Mouse (Mus musculus) MEL (cell line): Measurements from ENCODE around the gene Olfr65. TPM values are rescaled to one million over a fixed set of nuclear protein-coding genes. Genes with fewer than 3 reads are reported as not detected.

ENCODE experiments used
- DNase-seq: peaks from one replicate; pipeline ENCODE4 v3.0.0; 2011; ENCODE audit warnings: low read depth, low spot score
- H3K27ac ChIP-seq: 2 replicates; pipeline ENCODE4 v1.5.1; 2012; ENCODE audit warnings: low read depth, mild to moderate bottlenecking, control low read depth, low read length, moderate library complexity; ENCODE audit not compliant: control insufficient read depth
- H3K27me3 ChIP-seq, 2 experiments: fragments of 150-350 bp in 1 of 2; sonication (generic) in 1 of 2; 2 replicates each; pipeline ENCODE4 v1.6.1; 2012; ENCODE audit warnings: low read length in 2 of 2, mild to moderate bottlenecking in 2 of 2, improper control_type of control experiment in 1 of 2, moderate library complexity in 1 of 2; ENCODE audit not compliant: insufficient read depth in 2 of 2, control insufficient read depth in 1 of 2
- H3K36me3 ChIP-seq, 2 experiments: 2 replicates each; pipeline ENCODE4 v1.6.1; 2012 to 2014; ENCODE audit warnings: low read length in 2 of 2, improper control_type of control experiment in 1 of 2, inconsistent platforms in 1 of 2, mild to moderate bottlenecking in 1 of 2; ENCODE audit not compliant: insufficient read depth in 2 of 2, control insufficient read depth in 1 of 2
- H3K4me1 ChIP-seq, 2 experiments: fragments of 150-350 bp in 1 of 2; sonication (generic) in 1 of 2; 2 replicates each; pipeline ENCODE4 v1.6.1; 2012; ENCODE audit warnings: low read length in 2 of 2, improper control_type of control experiment in 1 of 2, mild to moderate bottlenecking in 1 of 2; ENCODE audit not compliant: insufficient read depth in 2 of 2, control insufficient read depth in 1 of 2
- H3K4me3 ChIP-seq, 2 experiments: fragments of 150-350 bp in 1 of 2; sonication (generic) in 1 of 2; 2 replicates each; pipeline ENCODE4 v1.5.1; 2012; ENCODE audit warnings: low read depth in 2 of 2, low read length in 2 of 2, mild to moderate bottlenecking in 2 of 2, moderate library complexity in 2 of 2, control low read depth in 1 of 2, improper control_type of control experiment in 1 of 2; ENCODE audit not compliant: control insufficient read depth in 1 of 2, insufficient read depth in 1 of 2
- H3K79me2 ChIP-seq: 2 replicates; pipeline ENCODE4 v1.6.1; 2012; ENCODE audit warnings: mild to moderate bottlenecking, low read length, moderate library complexity; ENCODE audit not compliant: control insufficient read depth, poor library complexity, insufficient read depth
- H3K9ac ChIP-seq: 2 replicates; pipeline ENCODE4 v1.6.1; 2012; ENCODE audit warnings: low read depth, mild to moderate bottlenecking, control low read depth, low read length, moderate library complexity; ENCODE audit not compliant: control insufficient read depth, poor library complexity, severe bottlenecking
- H3K9me3 ChIP-seq: fragments of 150-350 bp; sonication (generic); replicated peaks from 2 replicates; pipeline ENCODE4 v1.6.1; 2012; ENCODE audit warnings: mild to moderate bottlenecking, low read length, improper control_type of control experiment, moderate library complexity; ENCODE audit not compliant: insufficient read depth
- E2F4 ChIP-seq: IDR thresholded peaks from 2 replicates; pipeline ENCODE4 v1.6.1; 2011; ENCODE audit warnings: low read depth, low read length, improper control_type of control experiment, borderline replicate concordance
- EP300 ChIP-seq, 2 experiments: IDR thresholded peaks; 2 replicates each; pipeline ENCODE4 v1.6.1; 2011; ENCODE audit warnings: improper control_type of control experiment in 2 of 2, low read length in 2 of 2, low read depth in 1 of 2, mild to moderate bottlenecking in 1 of 2
- ETS1 ChIP-seq: IDR thresholded peaks from 2 replicates; pipeline ENCODE4 v1.6.1; 2012; ENCODE audit warnings: low read depth, mild to moderate bottlenecking, inconsistent platforms, low read length, improper control_type of control experiment, moderate library complexity
- GABPA ChIP-seq: IDR thresholded peaks from 2 replicates; pipeline ENCODE4 v1.6.1; 2012; ENCODE audit warnings: low read depth, mild to moderate bottlenecking, inconsistent platforms, low read length, improper control_type of control experiment, moderate library complexity
- GATA1 ChIP-seq: IDR thresholded peaks from 2 replicates; pipeline ENCODE4 v1.6.1; 2011; ENCODE audit warnings: low read depth, low read length, improper control_type of control experiment
- HCFC1 ChIP-seq: IDR thresholded peaks from 2 replicates; pipeline ENCODE4 v1.6.1; 2012; ENCODE audit warnings: low read depth, mild to moderate bottlenecking, inconsistent platforms, low read length, improper control_type of control experiment, moderate library complexity
- JUND ChIP-seq: IDR thresholded peaks from 2 replicates; pipeline ENCODE4 v1.6.1; 2011; ENCODE audit warnings: low read depth, mild to moderate bottlenecking, improper control_type of control experiment, low read length
- KAT2A ChIP-seq: conservative IDR thresholded peaks from 2 replicates; pipeline ENCODE4 v1.6.1; 2012; ENCODE audit warnings: low read depth, low read length, improper control_type of control experiment, inconsistent platforms
- MAFK ChIP-seq: IDR thresholded peaks from 2 replicates; pipeline ENCODE4 v1.6.1; 2011; ENCODE audit warnings: low read depth, mild to moderate bottlenecking, low read length, improper control_type of control experiment, borderline replicate concordance
- MAX ChIP-seq: IDR thresholded peaks from 2 replicates; pipeline ENCODE4 v1.6.1; 2011; ENCODE audit warnings: low read length, improper control_type of control experiment
- MAZ ChIP-seq: IDR thresholded peaks from 2 replicates; pipeline ENCODE4 v1.6.1; 2012; ENCODE audit warnings: low read depth, mild to moderate bottlenecking, inconsistent platforms, low read length, improper control_type of control experiment
- MEF2A ChIP-seq: IDR thresholded peaks from 2 replicates; pipeline ENCODE4 v1.6.1; 2014; ENCODE audit warnings: low read depth, mild to moderate bottlenecking, inconsistent platforms, low read length, improper control_type of control experiment; ENCODE audit not compliant: poor library complexity, insufficient replicate concordance, severe bottlenecking; ENCODE audit errors: extremely low read depth
- MXI1 ChIP-seq: IDR thresholded peaks from 2 replicates; pipeline ENCODE4 v1.6.1; 2011; ENCODE audit warnings: mild to moderate bottlenecking, low read depth, low read length, improper control_type of control experiment
- MYB ChIP-seq: IDR thresholded peaks from 2 replicates; pipeline ENCODE4 v1.6.1; 2011; ENCODE audit warnings: mild to moderate bottlenecking, low read depth, low read length, improper control_type of control experiment
- MYC ChIP-seq: IDR thresholded peaks from 2 replicates; pipeline ENCODE4 v1.6.1; 2011; ENCODE audit warnings: low read depth, mild to moderate bottlenecking, low read length, improper control_type of control experiment, moderate library complexity
- NELFE ChIP-seq: IDR thresholded peaks from 2 replicates; pipeline ENCODE4 v1.6.1; 2011; ENCODE audit warnings: low read depth, low read length, improper control_type of control experiment
- RAD21 ChIP-seq: IDR thresholded peaks from 2 replicates; pipeline ENCODE4 v1.6.1; 2011; ENCODE audit warnings: mild to moderate bottlenecking, low read depth, low read length, improper control_type of control experiment
- RCOR1 ChIP-seq: IDR thresholded peaks from 2 replicates; pipeline ENCODE4 v1.6.1; 2012; ENCODE audit warnings: low read depth, mild to moderate bottlenecking, inconsistent platforms, low read length, improper control_type of control experiment
- SIN3A ChIP-seq: IDR thresholded peaks from 2 replicates; pipeline ENCODE4 v1.6.1; 2012; ENCODE audit warnings: low read length, improper control_type of control experiment, inconsistent platforms
- SMC3 ChIP-seq: IDR thresholded peaks from 2 replicates; pipeline ENCODE4 v1.6.1; 2011; ENCODE audit warnings: low read depth, low read length, improper control_type of control experiment
- TAL1 ChIP-seq: IDR thresholded peaks from 2 replicates; pipeline ENCODE4 v1.6.1; 2012; ENCODE audit warnings: mild to moderate bottlenecking, inconsistent platforms, low read length, moderate library complexity, mixed read lengths
- TBP ChIP-seq: IDR thresholded peaks from 2 replicates; pipeline ENCODE4 v1.8.0; 2011; ENCODE audit warnings: low read depth, low read length, improper control_type of control experiment
- TCF12 ChIP-seq: IDR thresholded peaks from 2 replicates; pipeline ENCODE4 v1.6.1; 2014; ENCODE audit warnings: low read depth, mild to moderate bottlenecking, inconsistent platforms, low read length, improper control_type of control experiment, moderate library complexity
- UBTF ChIP-seq: IDR thresholded peaks from 2 replicates; pipeline ENCODE4 v1.6.1; 2012; ENCODE audit warnings: low read depth, mild to moderate bottlenecking, inconsistent platforms, low read length, improper control_type of control experiment, moderate library complexity, borderline replicate concordance; ENCODE audit not compliant: insufficient read depth
- USF1 ChIP-seq: IDR thresholded peaks from 2 replicates; pipeline ENCODE4 v1.6.1; 2014; ENCODE audit warnings: low read depth, mild to moderate bottlenecking, inconsistent platforms, low read length, improper control_type of control experiment, moderate library complexity
- USF2 ChIP-seq, 2 experiments: IDR thresholded peaks; 2 replicates each; pipeline ENCODE4 v1.6.1; 2011 to 2012; ENCODE audit warnings: improper control_type of control experiment in 2 of 2, low read length in 2 of 2, borderline replicate concordance in 1 of 2, inconsistent platforms in 1 of 2, low read depth in 1 of 2, mild to moderate bottlenecking in 1 of 2; ENCODE audit not compliant: insufficient read depth in 1 of 2
- ZC3H11A ChIP-seq: IDR thresholded peaks from 2 replicates; pipeline ENCODE4 v1.6.1; 2012; ENCODE audit warnings: low read depth, mild to moderate bottlenecking, inconsistent platforms, low read length, improper control_type of control experiment
- ZMIZ1 ChIP-seq: IDR thresholded peaks from 2 replicates; pipeline ENCODE4 v1.6.1; 2012; ENCODE audit warnings: low read depth, mild to moderate bottlenecking, inconsistent platforms, low read length, improper control_type of control experiment, moderate library complexity
- ZNF384 ChIP-seq: IDR thresholded peaks from 2 replicates; pipeline ENCODE4 v1.6.1; 2012; ENCODE audit warnings: low read depth, mild to moderate bottlenecking, inconsistent platforms, low read length, improper control_type of control experiment
- polyA plus RNA-seq, 2 experiments: library from polyadenylated mRNA; stranded (reverse) in 1 of 2; unstranded in 1 of 2; fragments of >175 nt in 1 of 2; fragments of >200 nt in 1 of 2; gene quantifications; 2 replicates each; pipeline versions ENCODE4 v1.2.1 to v1.2.4; 2012; ENCODE audit warnings: low replicate concordance in 2 of 2, low read depth in 1 of 2; ENCODE audit not compliant: insufficient read length in 2 of 2, insufficient read depth in 1 of 2, missing spikeins in 1 of 2
- total RNA-seq: library from RNA; depleted of rRNA; stranded (reverse); fragments of 300-350 nt; gene quantifications from 2 replicates; pipeline ENCODE4 v1.2.3, GENCODE M21; 2012

The Olfr65 gene
- total and polyA plus RNA-seq, 3 experiments, result not detected

- H3K36me3 ChIP-seq, result peaks cover 0 to 39% of the 10 kb centered on the region in 2 experiments; a peak in 2 of 4 replicates
- no peaks in the 10 kb centered on the region for H3K9me3 ChIP-seq
- peak; percentile 58 for DNase-seq
- H3K79me2 ChIP-seq, result no peaks in the 10 kb centered on the region
- H3K9ac ChIP-seq, result no peak overlapping the region
- 0 out of 2 replicates have a peak, but pooled peaks have one; percentile 25 for TF ChIP-seq MAX
- no peak for TF ChIP-seq ZNF384
- peak; percentile 83 for TF ChIP-seq TCF12
- no peak for TF ChIP-seq GABPA
- no peak for TF ChIP-seq USF2 (IDR thresholded peaks at IDR 0.05; ENCODE audit: borderline replicate concordance in 1 of 2, insufficient read depth in 1 of 2, low read depth in 1 of 2, low read length in 2 of 2)
- TF ChIP-seq RCOR1, result no peak
- peak; percentile 66; the same call in 1 of the 2 replicates for TF ChIP-seq ETS1
- no peak for TF ChIP-seq SMC3
- TF ChIP-seq EP300 (IDR thresholded peaks at IDR 0.05; ENCODE audit: low read depth in 1 of 2, low read length in 2 of 2), result peak; percentile 78 to 89
- peak; percentile 75 for TF ChIP-seq TAL1
- TF ChIP-seq NELFE, result no peak
- no peak for TF ChIP-seq MAZ
- TF ChIP-seq MYC, result peak; percentile 31; the same call in 1 of the 2 replicates
- TF ChIP-seq ZMIZ1, result no peak
- TF ChIP-seq GATA1, result peak; percentile 72
- no peak for TF ChIP-seq MAFK
- TF ChIP-seq ZC3H11A, result no peak
- 0 out of 2 replicates have a peak, but pooled peaks have one; percentile 51 for TF ChIP-seq MYB
- H3K27me3 ChIP-seq, result no peaks in the 10 kb centered on the region
- H3K4me1 ChIP-seq, result peaks cover 18 to 27% of the 10 kb centered on the region in 2 experiments
- peak overlapping the region; percentile 65 for H3K27ac ChIP-seq
- no peak overlapping the region for H3K4me3 ChIP-seq
These were observed 37.6 kb upstream of the Olfr65 start for GRCm38 (mm10) chr7:103865716-103866115.

- Histone ChIP-seq H3K4me1 (peaks cover 18 to 28% of the 10 kb centered on the region in 2 experiments), H3K27me3 (no peaks in the 10 kb centered on the region), H3K9me3 (no peaks in the 10 kb centered on the region), H3K79me2 (no peaks in the 10 kb centered on the region; the same call in 1 of the 2 replicates), H3K9ac (peak overlapping the region; percentile 56), H3K4me3 (peak overlapping the region in 1 of 2 experiments; percentile 8; a peak in 1 of 4 replicates), H3K27ac (peak overlapping the region; percentile 100), H3K36me3 (peaks cover 0 to 31% of the 10 kb centered on the region in 2 experiments; a peak in 2 of 4 replicates)
- DNase-seq, result peak; percentile 94
- TF ChIP-seq UBTF (no peak), RAD21 (no peak), ZNF384 (peak; percentile 68), KAT2A (no peak), JUND (0 out of 2 replicates have a peak, but pooled peaks have one; percentile 36), MAZ (no peak), ETS1 (peak; percentile 87), EP300 (IDR thresholded peaks at IDR 0.05; ENCODE audit: low read depth in 1 of 2, low read length in 2 of 2) (peak; percentile 93 to 95), MXI1 (no peak), TAL1 (peak; percentile 93), MAX (no peak), E2F4 (no peak), ZMIZ1 (no peak), RCOR1 (peak; percentile 45), SMC3 (no peak), HCFC1 (no peak), TBP (0 out of 2 replicates have a peak, but pooled peaks have one; percentile 36), USF1 (no peak), MEF2A (no peak), SIN3A (0 out of 2 replicates have a peak, but pooled peaks have one; percentile 40), USF2 (IDR thresholded peaks at IDR 0.05; ENCODE audit: borderline replicate concordance in 1 of 2, insufficient read depth in 1 of 2, low read depth in 1 of 2, low read length in 2 of 2) (no peak)
These were observed 32.6 kb upstream of the Olfr65 start for GRCm38 (mm10) chr7:103870667-103871066.
